Mouse (Mus musculus) small intestine, adult 2 months (tissue): ENCODE data around the gene Rad51b. TPM values are rescaled to one million over a fixed set of nuclear protein-coding genes. Genes with fewer than 3 reads are reported as not detected.

Experiments
- H3K27ac ChIP-seq: fragments of 200-500 bp; 2 replicates; pipeline ENCODE4 v1.5.1; 2012; ENCODE audit warnings: low read depth, low read length, control low read depth, inconsistent platforms; ENCODE audit not compliant: insufficient read depth
- H3K27me3 ChIP-seq: fragments of 200-500 bp; 2 replicates; pipeline ENCODE4 v1.6.1; 2012; ENCODE audit warnings: mild to moderate bottlenecking, moderate library complexity, low read length, inconsistent platforms; ENCODE audit not compliant: control insufficient read depth, insufficient read depth
- H3K36me3 ChIP-seq: fragments of 200-500 bp; 2 replicates; pipeline ENCODE4 v1.6.1; 2012; ENCODE audit warnings: mild to moderate bottlenecking, low read length, control low read depth, inconsistent platforms; ENCODE audit not compliant: control insufficient read depth, insufficient read depth
- H3K4me1 ChIP-seq: fragments of 200-500 bp; 2 replicates; pipeline ENCODE4 v1.6.1; 2012; ENCODE audit warnings: low read length, inconsistent platforms, mixed read lengths; ENCODE audit not compliant: control insufficient read depth, insufficient read depth, insufficient read length
- H3K4me3 ChIP-seq: fragments of 200-500 bp; 2 replicates; pipeline ENCODE4 v1.5.1; 2012; ENCODE audit warnings: low read depth, mild to moderate bottlenecking, control low read depth, inconsistent platforms, low read length, moderate library complexity
- CTCF ChIP-seq: fragments of 200-500 bp; IDR thresholded peaks from 2 replicates; pipeline ENCODE4 v1.5.1; 2012; ENCODE audit warnings: low read depth, mild to moderate bottlenecking, control low read depth, inconsistent platforms, low read length, moderate library complexity, mixed read lengths; ENCODE audit not compliant: insufficient replicate concordance, insufficient read length; ENCODE audit errors: extremely low read depth
- POLR2A ChIP-seq: fragments of 200-500 bp; IDR thresholded peaks from 2 replicates; pipeline ENCODE4 v1.6.1; 2012; ENCODE audit warnings: low read depth, mild to moderate bottlenecking, control low read depth, inconsistent platforms, low read length, moderate library complexity
- WGBS: fragments of 180-500 bp; shearing (Covaris S2); methylation state at CpG from one replicate; pipeline ENCODE4 v1.1.7; 2018; 5-methylcytosine and 5-hydroxymethylcytosine counted together
- polyA plus RNA-seq: library from polyadenylated mRNA; depleted of rRNA; stranded (reverse); fragments of >200 nt; gene quantifications from 2 replicates; pipeline ENCODE4 v1.2.3, GENCODE M21; 2012

Rad51b gene
- polyA plus RNA-seq, 1 experiment: 0.46 TPM

DNA sequence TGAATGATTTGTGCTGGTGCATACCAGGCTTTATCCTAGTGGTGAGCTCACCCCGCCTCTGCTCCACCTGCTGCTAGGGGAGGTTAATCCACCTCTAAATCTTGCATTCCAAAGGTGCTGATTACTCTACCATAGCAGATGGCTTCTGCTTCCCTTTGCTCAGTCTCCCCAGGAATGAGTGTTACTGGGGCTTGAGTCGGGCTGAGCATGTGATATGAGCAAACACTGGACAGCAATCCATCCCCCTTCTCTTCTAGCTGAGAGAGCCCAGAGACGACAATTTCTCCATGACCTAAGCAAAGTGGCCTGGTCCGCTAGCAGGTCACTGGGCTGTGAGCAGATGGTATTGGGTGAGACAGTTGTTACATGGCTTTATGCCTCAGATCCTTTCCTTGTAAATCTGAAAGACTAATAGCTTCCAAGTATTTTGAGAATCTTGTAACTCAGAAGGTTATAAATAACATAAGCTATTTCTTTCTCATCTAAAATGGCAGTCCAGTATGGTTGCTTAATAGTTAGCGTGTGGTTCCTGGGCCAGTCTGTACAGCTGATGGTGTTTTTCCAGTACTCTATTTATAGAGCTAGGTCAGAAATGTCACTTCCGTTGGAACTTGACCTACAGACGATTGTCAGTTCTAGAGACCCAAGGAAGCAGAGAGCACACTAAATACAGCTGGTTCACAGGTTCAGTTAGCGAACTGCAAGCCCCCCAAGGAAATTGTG, 462.3 kb downstream of the Rad51b start:
- H3K36me3 ChIP-seq: no peaks in the 10 kb centered on the region
- WGBS: 86% methylated on average over 8 of the region's 8 CpGs
- H3K27ac ChIP-seq: no peak overlapping the region; the same call in 1 of the 2 replicates
- no peaks in the 10 kb centered on the region for H3K27me3 ChIP-seq
- H3K4me3 ChIP-seq: no peak overlapping the region
- peaks cover 3% of the 10 kb centered on the region; the same call in 1 of the 2 replicates for H3K4me1 ChIP-seq
- TF ChIP-seq POLR2A (no peak), CTCF (no peak)

DNA sequence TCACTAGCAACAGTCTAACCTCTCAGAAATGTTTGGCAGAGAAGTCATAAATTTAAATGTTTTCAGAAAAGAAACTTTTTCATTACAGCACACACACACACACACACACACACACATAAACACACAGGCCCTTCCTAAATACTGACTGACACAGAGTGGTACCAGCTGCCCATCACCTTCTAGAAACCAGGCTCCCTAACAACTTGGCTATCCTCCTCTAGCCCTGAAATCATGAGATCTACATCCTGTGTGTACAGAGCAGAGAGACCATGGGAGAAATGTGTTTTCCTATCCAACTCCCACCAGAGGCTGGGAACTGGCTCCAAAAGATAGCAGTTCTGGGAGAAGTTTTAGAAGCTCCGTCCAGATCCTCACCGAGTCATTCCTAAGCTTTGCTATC, 464.1 kb downstream of the Rad51b start:
- no peaks in the 10 kb centered on the region for H3K27me3 ChIP-seq
- H3K36me3 ChIP-seq: no peaks in the 10 kb centered on the region
- H3K4me3 ChIP-seq: no peak overlapping the region
- TF ChIP-seq CTCF (no peak), POLR2A (no peak)
- WGBS: 87% methylated on average over 2 of the region's 2 CpGs
- H3K4me1 ChIP-seq: peaks cover 9% of the 10 kb centered on the region; the same call in 1 of the 2 replicates
- no peak overlapping the region for H3K27ac ChIP-seq

DNA sequence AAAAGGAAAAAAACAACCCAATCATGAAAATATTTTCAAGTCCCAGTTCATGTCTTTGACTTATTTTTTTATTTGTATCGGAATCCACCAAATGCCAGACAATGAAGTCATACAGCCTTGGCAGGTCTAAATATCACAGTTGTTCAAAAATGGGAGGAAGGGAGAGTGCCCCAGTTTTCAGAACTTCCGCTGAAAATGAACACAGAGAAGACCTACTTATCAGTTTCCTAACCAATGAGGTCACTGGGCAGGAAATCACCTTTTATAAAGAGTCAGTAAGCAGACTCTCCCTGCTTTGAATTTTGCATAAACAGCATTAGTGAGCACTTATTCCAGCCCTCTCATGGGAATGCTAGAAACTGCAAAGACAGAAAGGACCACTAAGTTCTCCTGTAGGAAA, 465.0 kb downstream of the Rad51b start:
- Histone ChIP-seq H3K27ac (0 out of 2 replicates have a peak overlapping the region, but pooled peaks have one; percentile 0), H3K27me3 (no peaks in the 10 kb centered on the region), H3K4me3 (no peak overlapping the region), H3K4me1 (peaks cover 12% of the 10 kb centered on the region; the same call in 1 of the 2 replicates), H3K36me3 (no peaks in the 10 kb centered on the region)
- TF ChIP-seq POLR2A (no peak), CTCF (no peak)
- WGBS: 59% methylated on average over 2 of the region's 2 CpGs

DNA sequence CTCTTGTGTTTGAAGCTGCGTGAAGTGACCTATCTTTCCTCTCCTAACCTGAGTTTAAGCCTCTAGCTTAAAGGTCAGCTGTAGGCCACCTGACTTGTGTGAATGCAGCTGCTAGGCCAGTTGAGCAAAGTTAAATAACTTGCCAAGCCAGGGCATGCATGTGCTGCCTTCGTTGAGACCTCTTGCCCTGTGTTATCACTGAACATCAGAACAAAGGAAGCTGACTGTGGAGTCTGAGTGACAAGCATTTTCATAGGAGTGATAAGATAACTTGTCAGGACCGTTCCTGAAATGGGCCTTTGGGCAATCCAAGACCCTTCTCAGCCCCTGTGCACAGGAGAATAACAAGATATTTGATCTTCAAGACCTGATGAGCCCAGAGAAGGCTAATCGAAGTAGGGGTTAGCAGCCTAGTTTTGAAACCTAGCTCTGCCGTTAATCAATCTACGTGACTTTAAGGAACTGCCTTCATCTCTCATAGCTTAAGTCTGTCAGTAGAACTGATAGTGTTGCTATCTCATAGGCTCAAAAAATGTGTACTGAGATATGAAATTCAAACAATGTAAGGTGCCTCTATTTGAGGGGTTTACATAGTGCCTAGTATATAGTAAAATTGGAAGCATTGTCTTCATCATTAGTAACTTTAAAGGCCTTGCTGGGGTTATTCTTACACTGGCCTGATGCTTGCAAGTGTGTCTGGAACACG, 465.6 kb downstream of the Rad51b start:
- TF ChIP-seq CTCF: no peak
- no peak for TF ChIP-seq POLR2A
- H3K4me3 ChIP-seq: no peak overlapping the region
- no peaks in the 10 kb centered on the region for H3K36me3 ChIP-seq
- 47% methylated on average over 7 of the region's 7 CpGs for WGBS
- 0 out of 2 replicates have a peak overlapping the region, but pooled peaks have one; percentile 0 for H3K27ac ChIP-seq
- no peaks in the 10 kb centered on the region for H3K27me3 ChIP-seq
- H3K4me1 ChIP-seq: peaks cover 12% of the 10 kb centered on the region; the same call in 1 of the 2 replicates

GRCm38 (mm10) chr12:79766116-79766515, 469.0 kb downstream of the Rad51b start:
- H3K36me3 ChIP-seq: no peaks in the 10 kb centered on the region
- H3K4me3 ChIP-seq: no peak overlapping the region
- peaks cover 17% of the 10 kb centered on the region; the same call in 1 of the 2 replicates for H3K4me1 ChIP-seq
- no peaks in the 10 kb centered on the region for H3K27me3 ChIP-seq
- 52% methylated on average over 6 of the region's 6 CpGs for WGBS
- TF ChIP-seq POLR2A (no peak), CTCF (no peak)
- H3K27ac ChIP-seq: no peak overlapping the region

- no peak overlapping the region for H3K4me3 ChIP-seq
- 45% methylated on average over 7 of the region's 7 CpGs for WGBS
- TF ChIP-seq POLR2A (no peak), CTCF (no peak)
- H3K27me3 ChIP-seq: no peaks in the 10 kb centered on the region
- H3K36me3 ChIP-seq: no peaks in the 10 kb centered on the region
- H3K27ac ChIP-seq: no peak overlapping the region
- peaks cover 13% of the 10 kb centered on the region; the same call in 1 of the 2 replicates for H3K4me1 ChIP-seq
Observed at GRCm38 (mm10) chr12:79768741-79769322, 471.8 kb downstream of the Rad51b start.

- TF ChIP-seq CTCF (no peak), POLR2A (no peak)
- no peaks in the 10 kb centered on the region for H3K36me3 ChIP-seq
- H3K4me3 ChIP-seq: no peak overlapping the region
- no peaks in the 10 kb centered on the region for H3K27me3 ChIP-seq
- peaks cover 13% of the 10 kb centered on the region; the same call in 1 of the 2 replicates for H3K4me1 ChIP-seq
- H3K27ac ChIP-seq: no peak overlapping the region
- WGBS: 95% methylated on average over 9 of the region's 9 CpGs
Observed at GRCm38 (mm10) chr12:79769763-79770162, 472.7 kb downstream of the Rad51b start.
